Mouse (Mus musculus) natural killer cell, adult 2 months (primary cell): ENCODE results near the gene Gm21882.
"Not testable (repeated sequence)": the region's sequence is repeated elsewhere in the genome, so short reads cannot be mapped to it uniquely, and the experiment has no call there.

Source experiments
- DNase-seq, 2 experiments: peaks; one replicate each; pipeline ENCODE4 v3.0.0; 2022; ENCODE audit warnings: low spot score in 2 of 2

The Gm21882 gene

DNA sequence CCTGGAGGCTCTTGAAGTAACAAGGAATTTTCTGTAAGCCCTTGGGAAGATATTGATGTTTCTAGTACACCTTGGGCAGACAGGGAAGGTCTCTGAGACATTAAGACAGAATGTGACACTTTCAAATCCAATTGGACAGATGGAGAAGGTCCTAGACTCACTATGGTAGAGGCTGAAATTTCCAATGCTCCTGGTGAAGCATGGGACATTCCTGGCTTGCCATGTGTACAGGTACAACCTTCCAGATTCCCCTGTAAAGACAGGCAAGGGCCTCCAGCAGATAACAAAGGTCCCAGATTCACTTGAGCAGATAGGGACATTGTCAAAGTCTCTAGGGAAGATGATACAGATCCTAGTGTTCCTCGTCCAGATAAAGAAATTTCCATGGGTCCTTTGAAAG, at the start of gene Gm21882:
TSS of gene Gm21882 (minus strand) at position 101 of the 400 bp plus-strand sequence.
- DNase-seq = not testable (repeated sequence)
